Mouse (Mus musculus) liver, adult (tissue): ENCODE measurements around the gene Gm49325.

ENCODE experiments used
- GATA4 ChIP-seq: IDR thresholded peaks from 2 replicates; pipeline ENCODE4 v1.6.1; 2014; ENCODE audit warnings: mild to moderate bottlenecking, low read length; ENCODE audit not compliant: insufficient replicate concordance

Gene Gm49325

DNA sequence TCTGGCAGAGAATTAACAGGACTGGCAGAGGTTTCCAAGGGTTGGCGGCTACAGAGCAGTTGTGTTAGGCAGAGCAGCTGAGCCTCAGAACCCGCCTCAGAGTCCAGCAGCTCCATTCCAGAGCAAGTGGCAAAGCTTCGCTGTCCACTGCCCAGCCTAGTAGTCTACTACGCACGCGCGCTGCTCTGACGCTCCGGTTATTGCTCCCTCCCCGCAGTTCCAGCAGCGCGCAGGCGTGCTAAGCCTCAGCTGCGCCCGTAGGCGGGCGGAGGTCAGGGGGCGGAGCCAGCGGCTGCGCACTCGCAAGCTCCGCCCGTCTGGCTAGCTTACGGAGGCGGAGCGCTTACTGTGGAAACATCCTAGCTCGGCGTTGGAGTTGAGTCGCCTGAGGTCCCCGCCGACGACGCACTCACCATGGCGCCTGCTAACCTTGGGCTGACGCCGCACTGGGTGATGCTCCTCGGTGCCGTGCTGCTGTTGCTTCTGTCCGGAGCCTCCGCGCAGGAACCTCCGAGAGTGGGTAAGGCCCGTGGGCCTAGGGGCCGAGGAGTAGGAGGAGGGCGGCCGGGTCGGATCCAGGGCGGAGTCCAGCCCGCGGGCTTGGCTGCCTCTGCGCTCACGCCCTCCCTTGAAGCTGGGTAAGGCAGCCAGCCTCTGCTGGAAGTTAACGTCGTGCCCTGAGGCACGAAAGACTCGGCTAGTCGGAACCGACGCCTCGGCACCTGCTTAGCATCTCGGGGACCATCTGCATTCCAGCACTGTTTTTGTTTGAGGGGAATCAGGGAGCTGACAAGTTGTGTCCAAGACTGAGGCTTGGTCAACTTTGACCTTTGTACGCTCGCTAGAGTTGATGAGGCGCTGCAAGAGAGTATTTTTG, 24.4 kb upstream of the Gm49325 start, which contains the start of gene Pttg1ip:
Gene Pttg1ip (plus strand): TSS at position 313 of the 877 bp plus-strand sequence.
- no peak; the same call in 1 of the 2 replicates for TF ChIP-seq GATA4

DNA sequence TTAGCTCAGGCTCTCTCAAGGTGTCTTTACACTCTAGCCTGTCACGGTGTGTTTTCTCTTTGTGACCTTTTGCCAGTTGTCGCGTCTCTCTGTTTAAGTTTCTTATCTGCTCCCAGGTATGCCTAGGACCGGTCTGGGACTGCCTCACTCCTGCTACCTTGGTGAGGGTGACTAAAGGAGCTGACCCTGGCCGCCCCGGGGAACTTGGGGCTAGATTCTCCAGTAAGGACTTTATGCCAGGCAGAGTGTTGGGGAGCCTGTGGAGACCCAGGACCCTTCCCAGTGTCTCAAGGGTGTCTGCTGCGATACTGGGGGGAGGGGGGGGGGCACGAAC, 23.7 kb upstream of the Gm49325 start:
- TF ChIP-seq GATA4, result no peak

DNA sequence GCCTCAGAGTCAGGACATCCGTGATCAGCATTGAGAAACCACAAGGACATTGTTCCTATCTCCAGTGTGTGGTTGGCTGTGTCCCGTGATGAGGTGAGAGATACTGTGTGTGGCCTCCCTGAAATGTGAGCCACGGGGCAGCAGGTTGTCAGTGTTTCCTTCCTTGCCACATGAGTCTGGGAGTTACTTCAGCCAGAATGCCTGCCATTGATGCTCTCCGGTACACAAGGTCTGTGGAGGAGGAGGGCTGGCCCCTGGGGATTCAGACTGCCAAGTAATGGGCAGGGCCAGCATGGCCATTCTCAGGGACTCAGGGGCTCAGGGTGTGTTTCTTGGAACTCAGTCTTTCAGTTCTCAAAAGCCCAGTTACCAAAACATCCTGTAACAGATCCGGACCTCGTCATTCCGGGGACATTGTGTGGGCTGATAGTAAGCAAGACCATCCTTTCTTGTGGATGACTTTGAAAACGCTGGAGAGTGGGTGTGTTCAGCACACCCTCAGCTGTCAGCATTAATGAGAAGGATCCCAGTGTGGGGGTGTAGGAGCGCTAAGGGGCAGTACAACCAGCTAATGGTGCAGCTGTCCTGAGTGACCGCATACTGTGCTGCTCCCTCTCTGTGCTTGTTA, 22.1 kb upstream of the Gm49325 start:
- TF ChIP-seq GATA4, result peak; percentile 77; the same call in 1 of the 2 replicates

GRCm38 (mm10) chr10:77586637-77587036, 19.4 kb upstream of the Gm49325 start:
- TF ChIP-seq GATA4, result no peak

- no peak for TF ChIP-seq GATA4
Observed at GRCm38 (mm10) chr10:77587091-77587775, 18.8 kb upstream of the Gm49325 start.

DNA sequence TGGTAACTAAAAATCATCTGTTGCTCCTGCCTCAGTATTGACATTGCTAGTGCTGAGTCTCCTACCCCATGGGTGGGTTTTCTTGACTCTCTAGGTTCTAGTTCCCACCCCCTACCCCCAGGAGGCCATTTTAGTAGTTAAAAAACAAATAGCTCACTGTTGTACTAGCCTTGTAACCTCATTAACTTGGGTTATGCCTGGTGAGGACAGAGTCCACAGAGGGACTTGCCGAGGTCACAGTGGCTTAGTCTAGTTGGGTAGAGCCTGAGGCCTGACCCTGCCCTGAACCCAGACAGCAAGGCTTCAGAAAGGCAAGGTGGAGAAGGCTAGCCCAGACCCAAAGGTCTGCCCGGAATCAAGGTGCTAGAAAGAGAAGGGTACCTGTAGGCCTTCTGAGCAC, 18.0 kb upstream of the Gm49325 start:
- no peak for TF ChIP-seq GATA4

- peak; percentile 41; the same call in 1 of the 2 replicates for TF ChIP-seq GATA4
Observed at GRCm38 (mm10) chr10:77589117-77589516, 16.9 kb upstream of the Gm49325 start.

DNA sequence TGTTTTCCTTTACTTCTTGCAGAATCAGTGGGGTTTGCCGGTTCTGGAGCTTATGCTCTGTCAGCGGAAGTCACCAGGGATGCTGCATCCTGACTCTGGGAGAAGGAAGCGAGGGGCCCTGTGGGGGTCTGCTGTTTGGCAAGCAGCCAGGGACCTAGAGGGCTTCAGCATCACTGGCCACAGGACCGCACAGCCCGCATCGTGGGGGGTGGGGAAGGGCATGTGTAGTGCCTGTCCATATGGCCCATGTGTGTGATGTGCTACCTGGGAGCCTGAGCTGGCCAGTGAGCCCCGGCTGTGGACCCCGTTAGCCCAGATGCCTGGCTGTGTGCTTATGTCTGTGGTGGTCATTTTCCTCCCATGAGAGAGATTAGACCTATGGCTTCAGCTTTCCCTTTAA, 16.2 kb upstream of the Gm49325 start:
- no peak for TF ChIP-seq GATA4

- no peak for TF ChIP-seq GATA4
Observed at GRCm38 (mm10) chr10:77590812-77591211, 15.2 kb upstream of the Gm49325 start.

GRCm38 (mm10) chr10:77591546-77591945, 14.5 kb upstream of the Gm49325 start:
- no peak for TF ChIP-seq GATA4

- no peak for TF ChIP-seq GATA4
Observed at GRCm38 (mm10) chr10:77596060-77596459, 9.9 kb upstream of the Gm49325 start.

- TF ChIP-seq GATA4, result no peak
Observed at GRCm38 (mm10) chr10:77603021-77603420, 3.0 kb upstream of the Gm49325 start.

- TF ChIP-seq GATA4, result no peak
Observed at GRCm38 (mm10) chr10:77604111-77604510, 1.9 kb upstream of the Gm49325 start.

GRCm38 (mm10) chr10:77604958-77605357, 1.0 kb upstream of the Gm49325 start:
- TF ChIP-seq GATA4, result no peak

GRCm38 (mm10) chr10:77605368-77605767, 629 bp upstream of the Gm49325 start:
- TF ChIP-seq GATA4, result no peak

DNA sequence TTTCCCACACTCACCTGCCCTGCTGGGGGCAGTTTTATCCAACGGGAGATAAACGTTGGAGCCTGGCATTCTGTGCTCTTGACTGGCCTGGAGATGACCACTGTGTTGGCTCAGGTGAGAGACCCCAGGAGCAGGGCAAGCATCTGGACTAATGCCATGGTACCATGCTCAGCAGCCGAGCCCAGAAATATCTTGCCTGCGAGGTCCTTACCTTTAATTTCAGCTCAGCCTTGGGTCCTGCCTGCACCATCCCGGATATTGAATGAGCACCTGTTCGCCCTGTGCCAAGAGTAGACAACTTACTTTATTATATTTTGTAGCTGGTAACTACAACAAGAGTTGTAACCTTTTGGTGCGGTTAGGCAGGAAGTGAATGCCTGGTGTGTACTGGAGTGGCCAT, 858 bp downstream of the Gm49325 start:
- TF ChIP-seq GATA4, result no peak

DNA sequence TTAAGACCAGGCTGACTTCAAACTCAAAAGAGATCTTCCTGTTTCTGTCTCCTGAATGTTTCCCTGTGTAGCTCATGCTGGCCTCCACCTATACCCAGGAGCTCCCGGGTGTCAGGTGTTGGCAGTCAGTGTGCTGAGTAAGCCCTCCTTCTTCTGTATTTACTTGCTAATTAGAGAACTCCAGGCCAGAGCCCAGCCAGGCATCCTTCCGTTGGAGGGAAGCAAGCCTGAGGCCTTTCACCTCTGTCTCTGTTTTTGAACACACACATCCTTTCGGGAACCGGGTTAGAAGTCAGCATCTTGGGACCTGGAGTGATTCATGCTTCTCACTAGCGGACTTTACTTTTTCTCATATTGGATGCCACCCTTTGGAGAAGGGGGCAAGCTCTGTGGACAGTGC, 1.4 kb downstream of the Gm49325 start:
- no peak for TF ChIP-seq GATA4

- TF ChIP-seq GATA4, result no peak
Observed at GRCm38 (mm10) chr10:77608589-77608988, 2.6 kb downstream of the Gm49325 start.
